Mouse (Mus musculus): ENCODE measurements at regions not wholly inside any gene's neighbourhood (a gene's known extent, or its start where the extent isn't known, plus 50 kb on each side); places are given as distances from the start of the nearest gene placed in this dataset.

- Histone ChIP-seq H3K36me3 (ENCODE audit: control insufficient read depth, insufficient read depth, low read length) (no peaks in the 10 kb centered on the region), H3K9me3 (ENCODE audit: control insufficient read depth, low read length) (no peaks in the 10 kb centered on the region), H3K27me3 (ENCODE audit: control insufficient read depth, insufficient read depth, low read length) (no peaks in the 10 kb centered on the region), H3K27ac (replicated peaks; ENCODE audit: low read depth, low read length) (no peak overlapping the region), H3K4me2 (replicated peaks; ENCODE audit: low read depth, low read length, severe bottlenecking) (no peak overlapping the region), H3K9ac (ENCODE audit: low read depth, low read length, severe bottlenecking) (no peak overlapping the region), H3K4me3 (replicated peaks; ENCODE audit: low read length) (no peak overlapping the region), H3K4me1 (ENCODE audit: control insufficient read depth, insufficient read depth, low read length) (no peaks in the 10 kb centered on the region)
- ATAC-seq (ENCODE audit: low FRiP score, low read depth), result no peak
- no peak for DNase-seq (ENCODE audit: low spot score)
- 78% methylated on average over 4 of the region's 4 CpGs for WGBS
- TF ChIP-seq POLR2A (IDR thresholded peaks at IDR 0.05; ENCODE audit: borderline replicate concordance, extremely low read depth, insufficient read depth, insufficient read length), result no peak
These were observed 80.5 kb upstream of the Ppm1b start for GRCm38 (mm10) chr17:84876037-84876436.

DNA sequence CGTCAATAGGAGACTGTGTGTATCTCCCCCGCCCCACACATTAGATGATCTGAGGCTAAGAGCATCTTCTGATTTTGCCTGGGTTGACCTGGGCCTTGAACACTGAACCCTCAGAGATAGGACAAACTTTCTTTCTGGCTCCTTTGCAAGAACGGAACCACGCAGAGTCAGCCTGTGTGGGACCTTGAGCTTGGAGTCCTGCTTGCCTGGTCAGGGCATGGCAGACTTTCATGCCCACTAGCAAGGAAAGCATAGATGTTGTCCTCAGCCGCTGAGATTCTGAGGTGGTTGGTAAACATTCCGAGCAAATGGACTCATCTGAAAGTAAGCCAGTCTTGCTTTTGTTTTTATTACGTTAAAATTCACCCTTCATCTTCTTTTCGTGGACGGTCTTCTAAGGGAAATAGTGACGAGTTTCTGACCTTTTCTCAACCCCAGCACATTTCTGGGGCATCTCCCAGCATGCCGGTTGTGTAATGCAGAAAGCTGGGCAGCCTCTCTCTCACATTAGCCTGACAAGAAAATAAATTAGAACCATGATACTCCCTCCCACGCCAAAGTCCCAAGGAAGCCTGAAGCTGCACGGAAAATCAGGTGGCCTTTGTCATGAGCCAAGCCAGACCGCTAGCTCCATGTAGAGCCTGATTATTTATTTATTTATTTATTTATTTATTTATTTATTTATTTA is 79.2 kb upstream of the Ppm1b start:
- Histone ChIP-seq H3K9me3 (ENCODE audit: control insufficient read depth, low read length) (no peaks in the 10 kb centered on the region), H3K4me2 (replicated peaks; ENCODE audit: low read depth, low read length, severe bottlenecking) (no peak overlapping the region), H3K4me1 (ENCODE audit: control insufficient read depth, insufficient read depth, low read length) (no peaks in the 10 kb centered on the region), H3K9ac (ENCODE audit: low read depth, low read length, severe bottlenecking) (no peak overlapping the region), H3K4me3 (replicated peaks; ENCODE audit: low read length) (no peak overlapping the region), H3K27me3 (ENCODE audit: control insufficient read depth, insufficient read depth, low read length) (no peaks in the 10 kb centered on the region), H3K36me3 (ENCODE audit: control insufficient read depth, insufficient read depth, low read length) (no peaks in the 10 kb centered on the region), H3K27ac (replicated peaks; ENCODE audit: low read depth, low read length) (no peak overlapping the region)
- DNase-seq (ENCODE audit: low spot score), result no peak
- no peak for TF ChIP-seq POLR2A (IDR thresholded peaks at IDR 0.05; ENCODE audit: borderline replicate concordance, extremely low read depth, insufficient read depth, insufficient read length)
- peak; percentile 84; the same call in 1 of the 2 replicates for ATAC-seq (ENCODE audit: low FRiP score, low read depth)
- 80% methylated on average over 14 of the region's 14 CpGs for WGBS

- Histone ChIP-seq H3K27ac (replicated peaks; ENCODE audit: low read depth, low read length) (no peak overlapping the region), H3K4me2 (replicated peaks; ENCODE audit: low read depth, low read length, severe bottlenecking) (peak overlapping the region; percentile 26), H3K4me1 (ENCODE audit: control insufficient read depth, insufficient read depth, low read length) (no peaks in the 10 kb centered on the region), H3K9me3 (ENCODE audit: control insufficient read depth, low read length) (no peaks in the 10 kb centered on the region), H3K9ac (ENCODE audit: low read depth, low read length, severe bottlenecking) (no peak overlapping the region), H3K36me3 (ENCODE audit: control insufficient read depth, insufficient read depth, low read length) (no peaks in the 10 kb centered on the region), H3K4me3 (replicated peaks; ENCODE audit: low read length) (peak overlapping the region; percentile 19; the same call in 1 of the 2 replicates), H3K27me3 (ENCODE audit: control insufficient read depth, insufficient read depth, low read length) (no peaks in the 10 kb centered on the region)
- WGBS, result 19% methylated on average over 10 of the region's 10 CpGs
- DNase-seq (ENCODE audit: low spot score) (peak; percentile 84), ATAC-seq (ENCODE audit: low FRiP score, low read depth) (peak; percentile 60)
- no peak for TF ChIP-seq POLR2A (IDR thresholded peaks at IDR 0.05; ENCODE audit: borderline replicate concordance, extremely low read depth, insufficient read depth, insufficient read length)
These were observed 78.7 kb upstream of the Ppm1b start for GRCm38 (mm10) chr17:84877864-84878224.

DNA sequence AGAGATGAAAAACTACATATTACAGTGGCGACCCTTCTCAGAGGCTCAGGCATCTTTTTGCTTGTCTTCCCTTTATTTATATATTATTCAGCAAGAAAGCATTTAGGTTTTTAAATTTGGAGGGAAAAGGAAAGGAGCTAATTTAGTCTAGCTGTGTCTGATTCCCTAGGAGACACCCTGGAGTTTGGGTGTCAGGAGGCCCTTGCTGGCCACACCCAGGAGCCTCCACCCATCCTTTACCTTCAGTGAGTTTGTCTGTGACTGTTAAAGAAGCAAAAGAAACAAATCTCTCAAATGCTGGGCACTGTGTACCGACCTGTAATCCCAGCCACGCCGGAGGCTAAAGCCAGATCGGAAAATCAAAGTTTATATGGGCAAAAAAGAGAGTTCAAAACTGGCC is 78.2 kb upstream of the Ppm1b start:
- no peaks in the 10 kb centered on the region for H3K36me3 ChIP-seq (ENCODE audit: control insufficient read depth, insufficient read depth, low read length)
- TF ChIP-seq POLR2A (IDR thresholded peaks at IDR 0.05; ENCODE audit: borderline replicate concordance, extremely low read depth, insufficient read depth, insufficient read length), result no peak
- H3K9me3 ChIP-seq (ENCODE audit: control insufficient read depth, low read length), result no peaks in the 10 kb centered on the region
- 82% methylated on average over 5 of the region's 5 CpGs for WGBS
- no peak overlapping the region for H3K9ac ChIP-seq (ENCODE audit: low read depth, low read length, severe bottlenecking)
- no peak overlapping the region for H3K27ac ChIP-seq (replicated peaks; ENCODE audit: low read depth, low read length)
- no peaks in the 10 kb centered on the region for H3K27me3 ChIP-seq (ENCODE audit: control insufficient read depth, insufficient read depth, low read length)
- no peak for DNase-seq (ENCODE audit: low spot score)
- no peaks in the 10 kb centered on the region for H3K4me1 ChIP-seq (ENCODE audit: control insufficient read depth, insufficient read depth, low read length)
- ATAC-seq (ENCODE audit: low FRiP score, low read depth), result no peak
- H3K4me3 ChIP-seq (replicated peaks; ENCODE audit: low read length), result no peak overlapping the region
- H3K4me2 ChIP-seq (replicated peaks; ENCODE audit: low read depth, low read length, severe bottlenecking), result no peak overlapping the region

GRCm38 (mm10) chr17:84879146-84879545 is 77.4 kb upstream of the Ppm1b start:
- Histone ChIP-seq H3K4me3 (replicated peaks; ENCODE audit: low read length) (no peak overlapping the region), H3K27me3 (ENCODE audit: control insufficient read depth, insufficient read depth, low read length) (no peaks in the 10 kb centered on the region), H3K4me2 (replicated peaks; ENCODE audit: low read depth, low read length, severe bottlenecking) (no peak overlapping the region), H3K9ac (ENCODE audit: low read depth, low read length, severe bottlenecking) (no peak overlapping the region), H3K36me3 (ENCODE audit: control insufficient read depth, insufficient read depth, low read length) (no peaks in the 10 kb centered on the region), H3K4me1 (ENCODE audit: control insufficient read depth, insufficient read depth, low read length) (no peaks in the 10 kb centered on the region), H3K27ac (replicated peaks; ENCODE audit: low read depth, low read length) (no peak overlapping the region), H3K9me3 (ENCODE audit: control insufficient read depth, low read length) (no peaks in the 10 kb centered on the region)
- DNase-seq (ENCODE audit: low spot score) (no peak), ATAC-seq (ENCODE audit: low FRiP score, low read depth) (no peak)
- 63% methylated on average over 10 of the region's 10 CpGs for WGBS
- TF ChIP-seq POLR2A (IDR thresholded peaks at IDR 0.05; ENCODE audit: borderline replicate concordance, extremely low read depth, insufficient read depth, insufficient read length), result no peak

Measured in limb, embryonic 14.5 days (tissue).